Mouse (Mus musculus): Measurements from ENCODE around the gene Slc35d2.

DNA sequence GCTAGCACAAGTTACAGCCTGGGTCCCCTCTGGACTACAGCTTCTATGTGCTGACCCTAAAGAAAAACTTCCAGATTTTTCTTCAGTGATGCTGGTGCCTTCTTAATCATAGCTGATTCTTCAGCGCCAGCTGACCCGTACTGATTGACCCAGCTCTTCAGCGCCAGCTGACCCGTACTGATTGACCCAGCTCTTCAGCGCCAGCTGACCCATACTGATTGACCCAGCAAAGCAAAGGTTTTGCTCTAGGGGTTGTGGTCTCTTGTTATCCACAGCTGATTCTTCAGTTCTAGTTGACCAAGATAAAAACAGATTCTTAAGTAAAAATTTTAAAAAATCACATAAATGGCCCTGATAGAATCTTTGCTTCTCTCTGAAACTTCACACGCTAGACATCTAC lies 4.3 kb downstream of the Slc35d2 start:
- TF ChIP-seq EP300 (IDR thresholded peaks at IDR 0.05) (no peak), CTCF (IDR thresholded peaks at IDR 0.05) (no peak)
